ENCODE assay signal across 12 mouse cellular contexts in the genomic region with DNA sequence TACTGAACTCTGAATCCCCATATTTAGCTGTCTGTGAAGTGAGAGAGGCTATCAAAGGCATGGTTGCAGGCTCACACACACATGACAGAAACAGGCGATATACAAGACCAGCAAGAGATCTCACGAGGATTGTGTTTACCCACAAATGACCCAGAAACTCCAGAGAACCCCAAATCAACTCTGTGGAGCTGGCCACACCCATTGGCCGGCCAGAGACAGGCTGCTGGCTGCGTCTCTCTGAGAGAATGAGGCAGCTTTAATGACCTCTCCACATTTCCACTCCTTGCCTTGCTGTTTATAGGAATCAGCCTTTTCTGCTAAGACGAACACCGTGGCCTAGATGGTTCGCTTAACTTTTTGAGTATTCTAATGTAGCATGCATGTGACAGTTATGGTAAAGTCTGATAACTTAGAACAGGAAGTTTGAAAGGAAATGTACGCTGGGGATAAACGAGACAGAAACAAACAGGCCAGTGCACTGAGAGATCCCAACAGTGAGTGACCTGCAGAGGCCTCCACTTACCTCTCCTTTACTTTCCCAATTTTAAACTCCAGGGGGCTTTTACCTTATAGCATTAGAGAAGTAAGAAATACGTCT.
DNase-seq lines count a peak whose midpoint lies in the region; ATAC-seq and TF ChIP-seq lines count a peak whose summit lies in the region.
"Had no signal": no experiment of that assay in that cellular context is flagged by ENCODE, and none has a peak within 500 bp of the region (broad histone marks: within the 10 kb centered on the region; RNA-seq: fewer than 3 reads in every experiment).

No protein-coding gene starts in this region.

- H3K27ac ChIP-seq in limb, embryonic 13.5 days = peak overlapping the region; percentile 48; the same call in 1 of the 2 replicates
- H3K27ac ChIP-seq in limb, embryonic 10.5 days = no peak overlapping the region
- H3K27ac ChIP-seq in heart, embryonic 16.5 days (ENCODE audit: low read length) = peak overlapping the region; percentile 74
- no peak overlapping the region for H3K27ac ChIP-seq in left cerebral cortex, adult 2 months
- H3K27ac ChIP-seq: limb, embryonic 15.5 days had no signal

- peaks cover 30% of the 10 kb centered on the region for H3K4me1 ChIP-seq in limb, embryonic 13.5 days
- peaks cover 25% of the 10 kb centered on the region for H3K4me1 ChIP-seq in limb, embryonic 10.5 days
- peaks cover 79% of the 10 kb centered on the region for H3K4me1 ChIP-seq in heart, embryonic 16.5 days (ENCODE audit: control insufficient read depth, insufficient read depth, low read length)

- no peak for DNase-seq in limb, embryonic 10.5 days (ENCODE audit: low spot score)
- no peak for DNase-seq in right cerebral cortex, adult 2 months (ENCODE audit: low spot score in 2 of 2)
- DNase-seq in left cerebral cortex, adult 2 months (ENCODE audit: extremely low spot score in 1 of 2, low spot score in 2 of 2) = no peak
- DNase-seq: adrenal gland, adult 2 months; cerebellum, adult 9-10 months; thymus, postnatal 36 days had no signal

- no peak for ATAC-seq in limb, embryonic 13.5 days (ENCODE audit: low FRiP score, low read depth)
- peak; percentile 67 for ATAC-seq in common myeloid progenitor, adult 5-6 weeks (replicated peaks; ENCODE audit: low read depth, poor library complexity, severe bottlenecking)
- ATAC-seq in heart, embryonic 16.5 days (replicated peaks; ENCODE audit: extremely low read depth, insufficient read depth, low FRiP score) = no peak
- ATAC-seq in megakaryocyte progenitor cell, adult 5-6 weeks (replicated peaks; ENCODE audit: poor library complexity) = peak; percentile 53

- no peak overlapping the region for H3K4me3 ChIP-seq in limb, embryonic 13.5 days
- no peak overlapping the region for H3K4me3 ChIP-seq in limb, embryonic 10.5 days
- no peak overlapping the region for H3K4me3 ChIP-seq in heart, embryonic 16.5 days (ENCODE audit: low read length)
- no peak overlapping the region for H3K4me3 ChIP-seq in left cerebral cortex, adult 2 months
- H3K4me3 ChIP-seq: erythroblast, embryonic 14.5 days; limb, embryonic 15.5 days had no signal

- intact Hi-C loops in left cerebral cortex, adult 2 months (cut with DNase I) = no loop called here

- peaks cover 6% of the 10 kb centered on the region; the same call in 1 of the 2 replicates for H3K9me3 ChIP-seq in limb, embryonic 13.5 days
- peaks cover 3% of the 10 kb centered on the region; the same call in 1 of the 2 replicates for H3K9me3 ChIP-seq in limb, embryonic 10.5 days (replicated peaks)
- peaks cover 5% of the 10 kb centered on the region; the same call in 1 of the 2 replicates for H3K9me3 ChIP-seq in heart, embryonic 16.5 days (replicated peaks; ENCODE audit: control insufficient read depth, low read length)
- H3K9me3 ChIP-seq: limb, embryonic 15.5 days had no signal

- peaks cover 22% of the 10 kb centered on the region for H3K36me3 ChIP-seq in limb, embryonic 13.5 days
- H3K36me3 ChIP-seq in limb, embryonic 10.5 days = peaks cover 91% of the 10 kb centered on the region
- H3K36me3 ChIP-seq in heart, embryonic 16.5 days (ENCODE audit: control insufficient read depth, insufficient read depth) = peaks cover 22% of the 10 kb centered on the region

- WGBS in limb, embryonic 13.5 days = 72% methylated on average over 10 of the region's 10 CpGs
- 85% methylated on average over 10 of the region's 10 CpGs for WGBS in limb, embryonic 10.5 days
- 46% methylated on average over 10 of the region's 10 CpGs for WGBS in heart, embryonic 16.5 days

- H3K27me3 ChIP-seq in limb, embryonic 13.5 days = no peaks in the 10 kb centered on the region
- H3K27me3 ChIP-seq in limb, embryonic 10.5 days (ENCODE audit: low read depth, poor library complexity, severe bottlenecking) = no peaks in the 10 kb centered on the region
- no peaks in the 10 kb centered on the region for H3K27me3 ChIP-seq in heart, embryonic 16.5 days (ENCODE audit: control insufficient read depth, insufficient read depth, low read length)
- H3K27me3 ChIP-seq: limb, embryonic 15.5 days had no signal

- no peak overlapping the region for H3K4me2 ChIP-seq in limb, embryonic 13.5 days (replicated peaks)
- no peak overlapping the region for H3K4me2 ChIP-seq in heart, embryonic 16.5 days (ENCODE audit: low read depth, low read length)
- H3K4me2 ChIP-seq: limb, embryonic 15.5 days had no signal

- no peak for TF ChIP-seq CTCF in left cerebral cortex, adult 2 months (IDR thresholded peaks at IDR 0.05)

- no peak overlapping the region for H3K9ac ChIP-seq in limb, embryonic 13.5 days
- peak overlapping the region; percentile 66 for H3K9ac ChIP-seq in heart, embryonic 16.5 days (ENCODE audit: low read length)
- H3K9ac ChIP-seq: limb, embryonic 15.5 days had no signal

Comparison
In these comparisons a context has a peak if more than half of its experiments do, and no peak if none do; other contexts are left out.
1. H3K27ac ChIP-seq: peak in limb, embryonic 13.5 days (single experiment) and heart, embryonic 16.5 days (single experiment); none in limb, embryonic 10.5 days (single experiment) and left cerebral cortex, adult 2 months (single experiment).
2. ATAC-seq: peak in common myeloid progenitor, adult 5-6 weeks (single experiment) and megakaryocyte progenitor cell, adult 5-6 weeks (single experiment); none in limb, embryonic 13.5 days (single experiment) and heart, embryonic 16.5 days (single experiment).